ENCODE assay signal across 8 mouse cellular contexts in the genomic region with DNA sequence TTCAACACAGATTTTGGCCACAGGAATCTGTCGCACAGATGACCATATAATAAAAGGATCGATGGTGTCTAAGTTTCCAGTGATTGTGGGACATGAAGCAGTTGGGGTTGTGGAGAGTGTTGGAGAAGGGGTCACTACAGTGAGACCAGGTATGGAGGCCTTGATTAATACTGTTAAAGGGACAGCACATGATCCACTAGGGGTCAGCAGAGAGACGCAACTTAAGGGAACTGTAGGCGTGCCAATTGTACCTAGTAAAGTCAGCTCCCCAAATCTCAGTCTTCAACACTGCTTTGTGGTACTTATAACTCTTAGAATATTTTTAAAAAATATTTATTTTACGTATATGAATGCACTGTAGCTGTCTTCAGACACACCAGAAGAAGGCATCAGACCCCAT. TPM values are rescaled to one million over a fixed set of nuclear protein-coding genes. Genes with fewer than 3 reads are reported as not detected.
DNase-seq lines count a peak whose midpoint lies in the region; ATAC-seq and TF ChIP-seq lines count a peak whose summit lies in the region.
"Had no signal": no experiment of that assay in that cellular context is flagged by ENCODE, and none has a peak within 500 bp of the region (broad histone marks: within the 10 kb centered on the region; RNA-seq: fewer than 3 reads in every experiment).

No protein-coding gene starts in this region.

- H3K9me3 ChIP-seq in ES-Bruce4 (replicated peaks; ENCODE audit: control insufficient read depth, insufficient read depth, low read length, poor library complexity, severe bottlenecking): no peaks in the 10 kb centered on the region
- no peaks in the 10 kb centered on the region for H3K9me3 ChIP-seq in lung, embryonic 15.5 days

- peak; percentile 77 for DNase-seq in ZHBTc4 (ENCODE audit: low read depth, low spot score)
- peak; percentile 86 for DNase-seq in embryo, embryonic 10.5 days (ENCODE audit: low spot score)
- peak; percentile 67 to 80 for DNase-seq in heart, postnatal 14 days
- peak; percentile 83 for DNase-seq in large intestine, adult 2 months (ENCODE audit: low read depth, low spot score)
- DNase-seq in right cerebral cortex, postnatal 36 days (ENCODE audit: low spot score in 2 of 2): peak; percentile 3 to 4

- TF ChIP-seq POLR2A in ES-Bruce4 (IDR thresholded peaks at IDR 0.05; ENCODE audit: insufficient read depth, low read length): no peak

- peak; percentile 67; the same call in 1 of the 2 replicates for ATAC-seq in lung, embryonic 15.5 days (ENCODE audit: borderline replicate concordance, extremely low read depth, low FRiP score, low TSS enrichment)

- H3K4me1 ChIP-seq in ES-Bruce4 (ENCODE audit: control insufficient read depth, insufficient read depth, low read length): peaks cover 3% of the 10 kb centered on the region
- H3K4me1 ChIP-seq in lung, embryonic 15.5 days: no peaks in the 10 kb centered on the region; the same call in 1 of the 2 replicates

- no peak overlapping the region for H3K9ac ChIP-seq in ES-Bruce4 (ENCODE audit: low read depth, poor library complexity, severe bottlenecking)
- H3K9ac ChIP-seq in lung, embryonic 15.5 days: no peak overlapping the region

- no peaks in the 10 kb centered on the region for H3K36me3 ChIP-seq in ES-Bruce4 (ENCODE audit: control insufficient read depth, insufficient read depth, low read length, poor library complexity, severe bottlenecking)
- H3K36me3 ChIP-seq in lung, embryonic 15.5 days: no peaks in the 10 kb centered on the region

- TF ChIP-seq EP300 in ES-Bruce4 (IDR thresholded peaks at IDR 0.05; ENCODE audit: insufficient read depth, low read depth, low read length): no peak

- H3K27ac ChIP-seq in ES-Bruce4 (ENCODE audit: insufficient read depth, low read length): no peak overlapping the region
- H3K27ac ChIP-seq in lung, embryonic 15.5 days: no peak overlapping the region

- no peak overlapping the region for H3K4me3 ChIP-seq in ES-Bruce4 (ENCODE audit: low read depth, low read length)
- no peak overlapping the region for H3K4me3 ChIP-seq in lung, embryonic 15.5 days

- whole genome bisulfite sequencing in large intestine, adult 2 months: 42% methylated on average over 5 of the region's 5 CpGs
- WGBS in lung, embryonic 15.5 days: 60% methylated on average over 5 of the region's 5 CpGs

- intact Hi-C loops in heart, postnatal 14 days (cut with DNase I): loop anchor here (1.0 to 2.0 kb wide), 3 partner anchors 24 to 210 kb away; no protein-coding TSS in a partner anchor

- H3K27me3 ChIP-seq in ES-Bruce4 (ENCODE audit: control insufficient read depth, insufficient read depth, low read length, poor library complexity, severe bottlenecking): no peaks in the 10 kb centered on the region
- no peaks in the 10 kb centered on the region for H3K27me3 ChIP-seq in lung, embryonic 15.5 days

- no peak overlapping the region for H3K4me2 ChIP-seq in lung, embryonic 15.5 days

- TF ChIP-seq CTCF in ES-Bruce4 (IDR thresholded peaks at IDR 0.05; ENCODE audit: low read depth, low read length): peak; percentile 20

RNA-seq across cellular contexts. Expression of a gene that starts 5.4 kb away (rescaled TPM):
- 0.43 TPM in 1 of 2 replicates, not detected in the other for polyA plus RNA-seq in ES-Bruce4 (2011; ENCODE audit: insufficient read depth, insufficient read length, low read depth, missing spikeins)
- under 1 TPM in 1 of 2 experiments, not detected in 1; 0.57 TPM for total RNA-seq in heart, postnatal 14 days (2021)
- 0.18 TPM in 1 of 2 replicates, not detected in the other for polyA plus RNA-seq in large intestine, adult 2 months (2012; rRNA removed)
- polyA plus RNA-seq in lung, embryonic 15.5 days (2015; fragmentation: Nextera tagmentation; extraction: Ambion mirVana): 0.43 and 0.50 TPM in 2 replicates

RNA-seq across cellular contexts. Expression of a gene that starts 29.3 kb away (rescaled TPM):
- not detected in 2 replicates for polyA plus RNA-seq in ES-Bruce4 (2011; ENCODE audit: insufficient read depth, insufficient read length, low read depth, missing spikeins)
- not detected for total RNA-seq in heart, postnatal 14 days (2021)
- not detected in 2 replicates for polyA plus RNA-seq in large intestine, adult 2 months (2012; rRNA removed)
- polyA plus RNA-seq in lung, embryonic 15.5 days (2015; fragmentation: Nextera tagmentation; extraction: Ambion mirVana): 0.21 and 0.29 TPM in 2 replicates
- total RNA-seq: layer of hippocampus, postnatal 36 days had no signal

RNA-seq across cellular contexts. Expression of a gene that starts 37.8 kb away (rescaled TPM):
- 0.54 TPM in 1 of 2 replicates, not detected in the other for polyA plus RNA-seq in ES-Bruce4 (2011; ENCODE audit: insufficient read depth, insufficient read length, low read depth, missing spikeins)
- total RNA-seq in heart, postnatal 14 days (2021): 10 to 100 TPM; 43.1 to 64.6 TPM
- polyA plus RNA-seq in large intestine, adult 2 months (2012; rRNA removed): 25.1 and 63.3 TPM in 2 replicates
- 1,171 and 1,249 TPM in 2 replicates for polyA plus RNA-seq in lung, embryonic 15.5 days (2015; fragmentation: Nextera tagmentation; extraction: Ambion mirVana)

Comparison
In these comparisons a context has a peak if more than half of its experiments do, and no peak if none do; other contexts are left out.
1. DNase-seq: peak in every context shown above with its lines; median percentile 86 in embryo, embryonic 10.5 days; 83 in large intestine, adult 2 months; 77 in ZHBTc4; 74 in heart, postnatal 14 days; 4 in right cerebral cortex, postnatal 36 days.
2. RNA of a gene that starts 37.8 kb away (polyA plus RNA-seq): 1,171 to 1,249 TPM in lung, embryonic 15.5 days; 25.1 to 63.3 TPM in large intestine, adult 2 months and 0.54 TPM in ES-Bruce4; every median in the first group is over 10 times any median in the second.